12 mouse cellular contexts compared by ENCODE assay signal in genomic region chr5:66497479-66498087, GRCm38 (mm10).
A peak's percentile ranks its signal among the peaks of the same experiment; 100 is the strongest.
DNase-seq lines count a peak whose midpoint lies in the region; ATAC-seq and TF ChIP-seq lines count a peak whose summit lies in the region.
"Had no signal": no experiment of that assay in that cellular context is flagged by ENCODE, and none has a peak within 500 bp of the region (broad histone marks: within the 10 kb centered on the region; RNA-seq: fewer than 3 reads in every experiment).

No protein-coding gene starts in this region.

- ATAC-seq in forebrain, embryonic 11.5 days (replicated peaks; ENCODE audit: low FRiP score) = no peak
- ATAC-seq in forebrain, embryonic 14.5 days = no peak
- ATAC-seq in kidney, embryonic 15.5 days (replicated peaks; ENCODE audit: low FRiP score) = peak; percentile 65

- DNase-seq in forebrain, embryonic 11.5 days (ENCODE audit: low spot score) = peak; percentile 49
- DNase-seq in forebrain, embryonic 14.5 days (ENCODE audit: low spot score) = no peak
- DNase-seq in lung, adult 2 months = peak; percentile 45
- no peak for DNase-seq in lung, postnatal 4 days
- DNase-seq in lung, postnatal 36 days = peak; percentile 16
- DNase-seq in frontal cortex, postnatal 10 days (ENCODE audit: low spot score in 2 of 2) = no peak
- DNase-seq in testis, postnatal 14 days (ENCODE audit: low spot score) = no peak
- DNase-seq: adrenal gland, postnatal 36 days; cerebellum, adult 8-10 months; heart, postnatal 36 days had no signal

- no peak overlapping the region for H3K4me3 ChIP-seq in forebrain, embryonic 11.5 days (ENCODE audit: low read depth, low read length)
- no peak overlapping the region for H3K4me3 ChIP-seq in forebrain, embryonic 14.5 days (ENCODE audit: low read depth, low read length)
- no peak overlapping the region for H3K4me3 ChIP-seq in lung, adult 2 months (replicated peaks; ENCODE audit: extremely low read depth, low read depth, low read length)
- no peak overlapping the region for H3K4me3 ChIP-seq in kidney, embryonic 15.5 days (replicated peaks)
- H3K4me3 ChIP-seq: myocyte had no signal

- TF ChIP-seq POLR2A in lung, adult 2 months (IDR thresholded peaks at IDR 0.05; ENCODE audit: borderline replicate concordance, extremely low read depth, low read depth, low read length) = no peak

- H3K4me2 ChIP-seq in forebrain, embryonic 11.5 days (ENCODE audit: low read depth, low read length, severe bottlenecking) = no peak overlapping the region
- no peak overlapping the region for H3K4me2 ChIP-seq in forebrain, embryonic 14.5 days (ENCODE audit: low read length)
- peak overlapping the region; percentile 29 for H3K4me2 ChIP-seq in kidney, embryonic 15.5 days

- no peaks in the 10 kb centered on the region for H3K9me3 ChIP-seq in forebrain, embryonic 11.5 days (ENCODE audit: control insufficient read depth, low read length)
- H3K9me3 ChIP-seq in forebrain, embryonic 14.5 days (replicated peaks; ENCODE audit: control insufficient read depth, low read length) = no peaks in the 10 kb centered on the region
- no peaks in the 10 kb centered on the region for H3K9me3 ChIP-seq in kidney, embryonic 15.5 days (replicated peaks)

- no peak overlapping the region for H3K27ac ChIP-seq in forebrain, embryonic 11.5 days (ENCODE audit: low read depth, low read length)
- no peak overlapping the region for H3K27ac ChIP-seq in forebrain, embryonic 14.5 days (ENCODE audit: low read depth, low read length)
- peak overlapping the region; percentile 79 for H3K27ac ChIP-seq in kidney, embryonic 15.5 days

- no peaks in the 10 kb centered on the region for H3K27me3 ChIP-seq in forebrain, embryonic 11.5 days (ENCODE audit: control insufficient read depth, insufficient read depth, low read length)
- H3K27me3 ChIP-seq in forebrain, embryonic 14.5 days (replicated peaks; ENCODE audit: control insufficient read depth, insufficient read depth, low read length) = no peaks in the 10 kb centered on the region
- 0 out of 2 replicates have a peak, but pooled peaks cover 3% of the 10 kb centered on the region for H3K27me3 ChIP-seq in kidney, embryonic 15.5 days

- H3K9ac ChIP-seq in forebrain, embryonic 11.5 days (ENCODE audit: low read length) = no peak overlapping the region
- H3K9ac ChIP-seq in forebrain, embryonic 14.5 days (ENCODE audit: low read length) = no peak overlapping the region
- H3K9ac ChIP-seq in kidney, embryonic 15.5 days = no peak overlapping the region

- no peak for TF ChIP-seq CTCF in lung, adult 2 months (IDR thresholded peaks at IDR 0.05; ENCODE audit: insufficient read depth, low read length)

- WGBS in forebrain, embryonic 11.5 days = 80% methylated on average over 14 of the region's 14 CpGs
- WGBS in forebrain, embryonic 14.5 days = 66% methylated on average over 14 of the region's 14 CpGs
- WGBS in lung, adult 2 months = 45% methylated on average over 14 of the region's 14 CpGs
- WGBS in kidney, embryonic 15.5 days = 28% methylated on average over 14 of the region's 14 CpGs

- H3K36me3 ChIP-seq in forebrain, embryonic 11.5 days (ENCODE audit: control insufficient read depth, insufficient read depth, low read length) = no peaks in the 10 kb centered on the region
- H3K36me3 ChIP-seq in forebrain, embryonic 14.5 days (ENCODE audit: control insufficient read depth, insufficient read depth, low read length) = no peaks in the 10 kb centered on the region
- H3K36me3 ChIP-seq in kidney, embryonic 15.5 days = no peaks in the 10 kb centered on the region

- H3K4me1 ChIP-seq in forebrain, embryonic 11.5 days (replicated peaks; ENCODE audit: control insufficient read depth, insufficient read depth, low read length) = 0 out of 2 replicates have a peak, but pooled peaks cover 3% of the 10 kb centered on the region
- H3K4me1 ChIP-seq in forebrain, embryonic 14.5 days (ENCODE audit: control insufficient read depth, insufficient read depth, low read length) = peaks cover 4% of the 10 kb centered on the region; the same call in 1 of the 2 replicates
- H3K4me1 ChIP-seq in lung, adult 2 months (ENCODE audit: control insufficient read depth, insufficient read depth, low read length) = peaks cover 16% of the 10 kb centered on the region
- peaks cover 41% of the 10 kb centered on the region for H3K4me1 ChIP-seq in kidney, embryonic 15.5 days

Comparison
In these comparisons a context has a peak if more than half of its experiments do, and no peak if none do; other contexts are left out.
1. DNase-seq: peak in forebrain, embryonic 11.5 days (single experiment), lung, adult 2 months (single experiment) and lung, postnatal 36 days (single experiment); none in forebrain, embryonic 14.5 days (single experiment), lung, postnatal 4 days (0 of 2), frontal cortex, postnatal 10 days (0 of 2) and testis, postnatal 14 days (single experiment).